Mouse (Mus musculus): ENCODE results near the gene Meioc. TPM values are rescaled to one million over a fixed set of nuclear protein-coding genes. Genes with fewer than 3 reads are reported as not detected.
"Not testable (repeated sequence)": the region's sequence is repeated elsewhere in the genome, so short reads cannot be mapped to it uniquely, and the experiment has no call there.

Gene Meioc
- polyA plus RNA-seq, 1 experiment from 2014 or later: 0.95 TPM

GRCm38 (mm10) chr11:102698018-102698476, 34.5 kb downstream of the Meioc start:
- DNase-seq (ENCODE audit: low spot score): no peak
- ATAC-seq (ENCODE audit: low read depth): no peak
- H3K27me3 ChIP-seq (replicated peaks; ENCODE audit: control insufficient read depth, insufficient read depth, low read length): no peaks in the 10 kb centered on the region
- peak overlapping the region; percentile 60 for H3K4me3 ChIP-seq (ENCODE audit: low read depth, low read length)
- H3K4me1 ChIP-seq (ENCODE audit: control insufficient read depth, insufficient read depth, low read length): peaks cover 15% of the 10 kb centered on the region; the same call in 1 of the 2 replicates
- peak overlapping the region; percentile 65 for H3K4me2 ChIP-seq (ENCODE audit: low read depth, low read length)
- no peaks in the 10 kb centered on the region for H3K9me3 ChIP-seq (ENCODE audit: control insufficient read depth, low read length)
- peaks cover 11% of the 10 kb centered on the region for H3K36me3 ChIP-seq (ENCODE audit: control insufficient read depth, insufficient read depth, low read length)
- 16% methylated on average over 9 of the region's 9 CpGs for WGBS
- no peak overlapping the region for H3K27ac ChIP-seq (replicated peaks; ENCODE audit: low read depth, low read length)
- H3K9ac ChIP-seq (ENCODE audit: low read depth, low read length): peak overlapping the region; percentile 77

DNA sequence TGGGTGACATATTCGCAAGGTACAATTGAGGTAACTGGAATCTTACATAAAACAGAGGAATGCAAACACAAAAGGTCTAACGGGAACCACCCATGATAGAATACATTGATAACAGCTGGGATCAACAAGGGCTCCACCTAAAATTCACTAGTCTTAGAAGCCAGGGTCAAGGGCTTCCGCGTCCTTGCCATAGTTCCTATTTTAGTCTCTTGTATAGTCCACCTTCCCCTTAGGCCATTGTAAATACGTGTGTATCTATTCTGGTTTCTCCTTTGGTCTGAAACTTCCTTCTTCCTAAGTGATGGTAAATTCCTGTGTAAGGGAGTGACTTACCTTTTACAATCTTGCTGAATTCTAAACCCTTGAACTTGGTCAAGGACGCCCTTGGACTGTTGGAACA, 38.7 kb downstream of the Meioc start:
- not testable (repeated sequence) for H3K9ac ChIP-seq (ENCODE audit: low read depth, low read length); H3K27me3 ChIP-seq (replicated peaks; ENCODE audit: control insufficient read depth, insufficient read depth, low read length); H3K36me3 ChIP-seq (ENCODE audit: control insufficient read depth, insufficient read depth, low read length); H3K4me3 ChIP-seq (ENCODE audit: low read depth, low read length); ATAC-seq (ENCODE audit: low read depth); H3K9me3 ChIP-seq (ENCODE audit: control insufficient read depth, low read length); H3K4me2 ChIP-seq (ENCODE audit: low read depth, low read length); H3K27ac ChIP-seq (replicated peaks; ENCODE audit: low read depth, low read length); H3K4me1 ChIP-seq (ENCODE audit: control insufficient read depth, insufficient read depth, low read length); DNase-seq (ENCODE audit: low spot score)
- 92% methylated on average over 6 of the region's 6 CpGs for WGBS

- no peak overlapping the region for H3K4me3 ChIP-seq (ENCODE audit: low read depth, low read length)
- no peaks in the 10 kb centered on the region for H3K4me1 ChIP-seq (ENCODE audit: control insufficient read depth, insufficient read depth, low read length)
- no peaks in the 10 kb centered on the region for H3K27me3 ChIP-seq (replicated peaks; ENCODE audit: control insufficient read depth, insufficient read depth, low read length)
- no peak overlapping the region for H3K4me2 ChIP-seq (ENCODE audit: low read depth, low read length)
- no peak for DNase-seq (ENCODE audit: low spot score)
- H3K36me3 ChIP-seq (ENCODE audit: control insufficient read depth, insufficient read depth, low read length): no peaks in the 10 kb centered on the region
- H3K9me3 ChIP-seq (ENCODE audit: control insufficient read depth, low read length): peaks cover 6% of the 10 kb centered on the region; the same call in 1 of the 2 replicates
- ATAC-seq (ENCODE audit: low read depth): no peak
- no peak overlapping the region for H3K27ac ChIP-seq (replicated peaks; ENCODE audit: low read depth, low read length)
- WGBS: 87% methylated on average over 4 of the region's 4 CpGs
- no peak overlapping the region for H3K9ac ChIP-seq (ENCODE audit: low read depth, low read length)
Observed at GRCm38 (mm10) chr11:102712411-102712810, 48.9 kb downstream of the Meioc start.

DNA sequence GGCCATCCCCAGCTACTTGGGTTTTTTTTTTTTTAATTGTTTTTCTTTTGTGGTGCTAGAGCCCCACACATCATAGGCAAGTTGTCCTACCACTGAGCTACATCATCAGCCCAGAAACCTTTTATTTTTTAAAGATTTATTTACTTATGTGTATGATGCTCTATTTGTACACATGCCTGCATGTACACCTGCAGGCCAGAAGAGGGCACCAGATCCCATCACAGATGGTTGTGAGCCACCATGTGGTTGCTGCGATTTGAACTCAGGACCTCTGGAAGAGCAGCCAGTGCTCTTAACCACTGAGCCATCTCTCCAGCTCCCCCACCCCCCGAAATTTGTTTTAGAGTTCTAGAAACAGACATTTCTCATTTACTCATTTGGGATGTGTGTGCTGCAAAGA, 51.1 kb downstream of the Meioc start:
- H3K27ac ChIP-seq (replicated peaks; ENCODE audit: low read depth, low read length); H3K9ac ChIP-seq (ENCODE audit: low read depth, low read length); DNase-seq (ENCODE audit: low spot score); H3K27me3 ChIP-seq (replicated peaks; ENCODE audit: control insufficient read depth, insufficient read depth, low read length); ATAC-seq (ENCODE audit: low read depth); H3K36me3 ChIP-seq (ENCODE audit: control insufficient read depth, insufficient read depth, low read length); H3K4me3 ChIP-seq (ENCODE audit: low read depth, low read length); H3K4me2 ChIP-seq (ENCODE audit: low read depth, low read length); H3K4me1 ChIP-seq (ENCODE audit: control insufficient read depth, insufficient read depth, low read length): not testable (repeated sequence)
- WGBS: 87% methylated on average over 2 of the region's 2 CpGs
- H3K9me3 ChIP-seq (ENCODE audit: control insufficient read depth, low read length): peaks cover 12% of the 10 kb centered on the region; the same call in 1 of the 2 replicates

DNA sequence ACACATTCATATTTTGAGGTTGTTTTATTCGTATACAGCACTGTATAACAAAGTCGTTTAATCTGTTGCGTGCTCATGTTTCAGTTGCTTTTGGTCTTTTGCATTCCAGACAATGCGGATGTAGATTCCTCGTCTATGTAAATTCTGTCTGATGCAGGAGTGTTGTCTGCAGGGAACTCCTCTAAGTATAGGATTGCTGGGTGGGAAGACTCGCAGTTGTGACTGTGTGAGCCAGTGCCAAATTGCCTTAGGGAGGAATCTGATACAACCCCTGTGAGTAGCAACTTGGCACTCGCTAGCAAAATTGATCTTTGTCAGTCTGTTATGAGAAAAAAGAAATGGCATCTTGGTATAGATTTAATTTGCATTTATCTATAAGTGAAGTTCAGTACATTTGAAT, 52.6 kb downstream of the Meioc start:
- DNase-seq (ENCODE audit: low spot score) (peak; percentile 83), ATAC-seq (ENCODE audit: low read depth) (peak; percentile 88)
- 40% methylated on average over 7 of the region's 7 CpGs for WGBS
- Histone ChIP-seq H3K4me2 (ENCODE audit: low read depth, low read length) (0 out of 2 replicates have a peak overlapping the region, but pooled peaks have one; percentile 3), H3K4me3 (ENCODE audit: low read depth, low read length) (no peak overlapping the region), H3K27me3 (replicated peaks; ENCODE audit: control insufficient read depth, insufficient read depth, low read length) (no peaks in the 10 kb centered on the region), H3K4me1 (ENCODE audit: control insufficient read depth, insufficient read depth, low read length) (no peaks in the 10 kb centered on the region), H3K9me3 (ENCODE audit: control insufficient read depth, low read length) (peaks cover 12% of the 10 kb centered on the region; the same call in 1 of the 2 replicates), H3K36me3 (ENCODE audit: control insufficient read depth, insufficient read depth, low read length) (no peaks in the 10 kb centered on the region), H3K9ac (ENCODE audit: low read depth, low read length) (no peak overlapping the region), H3K27ac (replicated peaks; ENCODE audit: low read depth, low read length) (no peak overlapping the region)

DNA sequence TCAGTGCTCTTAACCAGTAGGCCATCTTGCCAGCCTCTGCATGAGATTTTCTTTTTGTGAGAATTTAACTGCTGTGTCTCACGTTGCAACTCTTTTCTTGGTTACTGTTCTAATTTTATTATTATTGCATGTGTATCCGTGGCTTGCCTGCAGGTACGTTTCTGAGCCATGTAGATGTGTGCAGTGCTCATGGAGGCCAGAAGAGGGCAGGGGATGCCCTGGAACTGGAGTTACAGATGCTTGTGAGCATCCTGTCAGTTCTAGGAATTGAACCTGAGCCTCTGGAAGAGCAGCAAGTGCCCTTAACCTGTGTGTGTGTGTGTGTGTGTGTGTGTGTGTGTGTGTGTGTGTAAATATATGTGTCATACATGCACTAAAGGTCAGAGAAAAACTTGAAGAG, 62.1 kb downstream of the Meioc start:
- ATAC-seq (ENCODE audit: low read depth): no peak
- 23% methylated on average over 3 of the region's 3 CpGs for WGBS
- Histone ChIP-seq H3K9me3 (ENCODE audit: control insufficient read depth, low read length) (no peaks in the 10 kb centered on the region), H3K4me1 (ENCODE audit: control insufficient read depth, insufficient read depth, low read length) (no peaks in the 10 kb centered on the region), H3K9ac (ENCODE audit: low read depth, low read length) (no peak overlapping the region), H3K4me3 (ENCODE audit: low read depth, low read length) (no peak overlapping the region), H3K27me3 (replicated peaks; ENCODE audit: control insufficient read depth, insufficient read depth, low read length) (no peaks in the 10 kb centered on the region), H3K4me2 (ENCODE audit: low read depth, low read length) (no peak overlapping the region), H3K36me3 (ENCODE audit: control insufficient read depth, insufficient read depth, low read length) (no peaks in the 10 kb centered on the region), H3K27ac (replicated peaks; ENCODE audit: low read depth, low read length) (no peak overlapping the region)
- DNase-seq (ENCODE audit: low spot score): no peak

DNA sequence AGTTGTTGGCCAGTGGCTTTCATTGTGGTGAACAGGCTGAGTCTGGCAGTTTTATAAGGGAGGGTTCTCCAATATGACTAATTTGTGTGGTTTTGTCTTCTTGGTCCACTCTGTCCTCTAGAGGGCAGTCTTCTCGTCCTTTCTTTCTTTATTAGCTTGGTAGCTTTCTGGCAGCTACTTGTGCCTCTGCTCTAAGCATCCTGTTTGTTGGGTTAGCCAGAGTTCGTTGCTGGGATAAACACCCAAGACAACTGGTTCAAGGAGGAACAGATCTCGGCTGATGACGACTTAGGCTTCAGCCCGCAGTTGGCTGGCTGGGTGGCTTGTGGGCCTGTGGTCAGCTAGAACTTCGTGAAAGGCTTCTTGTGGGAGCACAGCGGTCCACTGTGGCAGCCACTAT, 65.1 kb downstream of the Meioc start:
- H3K4me3 ChIP-seq (ENCODE audit: low read depth, low read length): no peak overlapping the region
- peak; percentile 69 for DNase-seq (ENCODE audit: low spot score)
- WGBS: 24% methylated on average over 7 of the region's 7 CpGs

GRCm38 (mm10) chr11:102729835-102730234, 66.3 kb downstream of the Meioc start:
- Histone ChIP-seq H3K36me3 (ENCODE audit: control insufficient read depth, insufficient read depth, low read length) (no peaks in the 10 kb centered on the region), H3K9ac (ENCODE audit: low read depth, low read length) (no peak overlapping the region), H3K9me3 (ENCODE audit: control insufficient read depth, low read length) (no peaks in the 10 kb centered on the region), H3K4me2 (ENCODE audit: low read depth, low read length) (no peak overlapping the region), H3K4me3 (ENCODE audit: low read depth, low read length) (no peak overlapping the region), H3K27me3 (replicated peaks; ENCODE audit: control insufficient read depth, insufficient read depth, low read length) (no peaks in the 10 kb centered on the region), H3K4me1 (ENCODE audit: control insufficient read depth, insufficient read depth, low read length) (no peaks in the 10 kb centered on the region), H3K27ac (replicated peaks; ENCODE audit: low read depth, low read length) (no peak overlapping the region)
- DNase-seq (ENCODE audit: low spot score) (no peak), ATAC-seq (ENCODE audit: low read depth) (no peak)
- 79% methylated on average over 3 of the region's 3 CpGs for WGBS

More for the DNA sequence above, 65.1 kb downstream of the Meioc start:
- H3K27me3 ChIP-seq (replicated peaks; ENCODE audit: control insufficient read depth, insufficient read depth, low read length): no peaks in the 10 kb centered on the region
- H3K27ac ChIP-seq (replicated peaks; ENCODE audit: low read depth, low read length): no peak overlapping the region
- ATAC-seq (ENCODE audit: low read depth): no peak
- H3K4me1 ChIP-seq (ENCODE audit: control insufficient read depth, insufficient read depth, low read length): no peaks in the 10 kb centered on the region
- H3K9ac ChIP-seq (ENCODE audit: low read depth, low read length): no peak overlapping the region
- no peaks in the 10 kb centered on the region for H3K36me3 ChIP-seq (ENCODE audit: control insufficient read depth, insufficient read depth, low read length)
- H3K4me2 ChIP-seq (ENCODE audit: low read depth, low read length): no peak overlapping the region
- no peaks in the 10 kb centered on the region for H3K9me3 ChIP-seq (ENCODE audit: control insufficient read depth, low read length)

- ATAC-seq (ENCODE audit: low read depth) (no peak), DNase-seq (ENCODE audit: low spot score) (no peak)
- Histone ChIP-seq H3K4me1 (ENCODE audit: control insufficient read depth, insufficient read depth, low read length) (no peaks in the 10 kb centered on the region), H3K4me2 (ENCODE audit: low read depth, low read length) (no peak overlapping the region), H3K36me3 (ENCODE audit: control insufficient read depth, insufficient read depth, low read length) (no peaks in the 10 kb centered on the region), H3K4me3 (ENCODE audit: low read depth, low read length) (no peak overlapping the region), H3K27me3 (replicated peaks; ENCODE audit: control insufficient read depth, insufficient read depth, low read length) (no peaks in the 10 kb centered on the region), H3K9ac (ENCODE audit: low read depth, low read length) (no peak overlapping the region), H3K9me3 (ENCODE audit: control insufficient read depth, low read length) (no peaks in the 10 kb centered on the region), H3K27ac (replicated peaks; ENCODE audit: low read depth, low read length) (no peak overlapping the region)
- WGBS: 69% methylated on average over 6 of the region's 6 CpGs
Observed at GRCm38 (mm10) chr11:102731366-102731765, 67.8 kb downstream of the Meioc start.

Measured in embryonic facial prominence, embryonic 14.5 days (tissue).